Mouse (Mus musculus): ENCODE data around the gene Igdcc4.

The Igdcc4 gene

DNA sequence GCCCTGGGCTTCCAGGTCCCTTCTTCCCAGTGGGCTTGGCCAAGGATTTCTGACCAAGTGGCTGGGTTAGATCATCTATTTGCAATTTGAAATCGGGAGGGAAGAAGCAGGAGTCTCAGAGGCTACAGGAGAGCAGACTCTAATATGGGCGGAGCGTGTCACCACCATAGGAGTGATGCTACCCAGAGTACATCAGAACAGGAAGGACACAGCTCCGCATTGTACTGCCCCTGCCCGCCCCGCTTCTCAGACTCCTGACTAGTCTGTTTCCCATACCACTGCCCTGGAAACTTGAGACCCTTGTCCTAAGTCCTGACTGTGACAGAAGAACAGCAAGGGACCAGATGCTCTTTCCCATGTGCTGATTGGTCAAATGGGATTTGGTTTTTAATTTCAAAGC is 56.3 kb downstream of the Igdcc4 start:
- DNase-seq (ENCODE audit: low spot score) = no peak

DNA sequence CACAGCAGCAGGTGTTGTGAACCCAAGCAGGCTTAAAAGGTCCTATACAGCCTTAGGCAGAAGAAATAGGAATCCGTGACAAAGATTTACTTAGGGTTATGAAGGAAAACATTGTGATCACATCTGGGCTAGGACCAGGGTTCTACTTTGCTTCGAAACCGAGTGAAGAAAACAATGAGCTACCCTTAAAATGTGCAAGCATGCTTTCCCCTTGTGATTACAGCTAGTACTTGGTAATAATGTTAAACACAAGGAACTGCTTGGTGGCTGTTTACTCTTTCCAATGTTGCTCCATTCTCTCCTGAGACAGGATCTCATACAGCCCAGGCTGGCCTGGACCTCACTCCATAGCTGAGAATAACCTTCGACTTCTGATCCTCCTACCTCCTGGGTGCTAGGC is 59.9 kb downstream of the Igdcc4 start:
- DNase-seq (ENCODE audit: low spot score) = no peak

DNA sequence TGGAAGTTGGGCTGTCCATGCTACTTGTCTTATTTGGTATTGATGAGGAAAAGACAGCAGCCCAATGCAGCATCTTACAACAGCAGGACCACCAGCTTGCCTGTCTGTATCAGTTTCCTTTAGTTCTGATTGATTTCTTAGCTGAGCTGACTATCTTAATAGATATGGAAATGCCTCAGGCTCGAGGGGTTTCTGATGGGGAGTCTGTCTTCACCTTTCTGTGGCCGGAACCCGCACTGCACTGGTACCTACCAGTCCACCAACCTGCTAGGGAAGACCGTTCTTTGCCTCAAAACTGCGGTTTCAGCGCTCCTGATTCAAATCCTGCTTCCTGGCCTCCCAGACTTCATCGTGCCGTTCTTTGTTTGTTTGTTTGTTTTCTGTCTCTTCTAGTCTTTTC is 60.6 kb downstream of the Igdcc4 start:
- DNase-seq (ENCODE audit: low spot score) = no peak

DNA sequence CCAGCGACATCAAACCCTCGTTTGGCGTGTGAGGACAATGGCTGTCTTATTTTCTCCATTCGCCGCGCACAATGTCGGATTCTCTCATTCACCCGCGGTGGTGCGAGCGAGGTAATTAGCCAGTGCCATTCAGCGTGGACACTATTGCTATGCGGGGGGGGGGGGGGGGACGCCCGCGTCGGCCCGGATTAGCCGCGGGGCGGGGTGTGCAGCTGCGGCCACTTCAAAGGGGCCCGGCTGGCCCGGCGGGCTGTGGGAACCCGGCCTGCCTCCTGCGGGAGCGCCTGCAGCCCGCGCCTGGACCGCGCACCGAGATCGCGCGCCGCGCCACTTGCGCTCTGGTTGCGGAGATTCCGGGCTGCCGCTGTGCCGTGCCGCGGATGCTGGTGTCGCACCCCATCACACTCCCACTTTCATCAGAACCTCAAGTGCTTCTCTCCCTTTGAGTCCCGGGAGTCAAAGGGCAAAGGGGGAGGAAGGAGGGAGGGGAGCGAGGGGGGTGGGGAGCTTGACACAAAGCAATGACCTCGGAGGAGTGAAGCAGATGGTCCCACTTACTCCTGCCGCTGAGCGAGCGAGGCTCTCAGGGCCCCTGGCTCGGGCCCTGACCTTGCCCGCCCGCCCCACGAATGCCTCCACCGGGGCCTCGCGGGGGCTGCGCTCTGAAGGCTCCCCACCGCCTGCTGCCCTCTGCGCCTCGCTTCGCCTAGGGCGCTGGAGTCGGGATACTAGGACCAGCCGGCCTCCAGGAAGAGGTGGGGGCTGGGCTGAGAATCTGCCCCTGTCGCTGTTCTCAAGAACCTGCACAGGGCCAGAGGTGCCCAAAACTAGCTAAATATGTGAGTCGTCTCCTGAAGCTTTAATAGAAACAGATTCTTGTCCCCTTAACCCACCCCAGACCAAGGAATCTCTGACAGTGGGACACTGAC is 61.7 kb downstream of the Igdcc4 start:
- DNase-seq (ENCODE audit: low spot score) = peak; percentile 74

DNA sequence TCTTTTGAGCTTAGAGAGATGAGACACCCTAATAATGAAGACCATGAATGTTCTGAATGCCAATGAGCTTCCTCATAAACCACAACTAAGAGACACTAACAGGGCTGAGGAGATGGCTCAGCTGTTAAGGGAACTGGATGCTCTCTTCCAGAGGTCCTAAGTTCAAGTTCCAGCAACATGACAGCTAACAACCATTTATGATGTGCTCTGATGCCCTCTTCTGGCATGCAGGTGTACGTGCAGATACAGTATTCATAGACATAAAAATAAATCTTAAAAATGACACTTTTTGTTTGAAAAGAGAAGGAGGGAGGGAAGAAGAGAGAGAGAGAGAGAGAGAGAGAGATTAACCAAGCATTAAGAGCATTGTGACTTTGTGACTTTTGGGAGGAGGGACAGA is 63.6 kb downstream of the Igdcc4 start:
- DNase-seq (ENCODE audit: low spot score) = no peak

DNA sequence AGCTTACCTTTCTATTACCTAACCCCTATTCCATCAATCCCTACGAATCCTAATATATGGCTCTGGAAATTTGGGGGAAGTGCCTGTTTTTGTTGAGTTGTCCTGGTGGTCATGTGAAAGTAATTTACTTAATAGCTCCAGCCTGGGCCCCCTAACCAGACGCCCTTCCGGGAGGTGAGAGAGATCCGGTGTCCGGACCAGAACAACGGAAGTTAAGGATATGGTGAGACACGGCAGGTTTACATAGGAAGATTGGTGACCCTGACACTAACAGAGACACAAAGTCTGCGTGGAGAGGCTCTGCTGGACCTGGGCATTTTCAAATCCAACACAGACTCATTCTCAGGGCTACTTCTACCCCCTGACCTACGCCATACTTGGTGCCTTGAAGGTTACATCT is 65.1 kb downstream of the Igdcc4 start:
- DNase-seq (ENCODE audit: low spot score) = no peak

DNA sequence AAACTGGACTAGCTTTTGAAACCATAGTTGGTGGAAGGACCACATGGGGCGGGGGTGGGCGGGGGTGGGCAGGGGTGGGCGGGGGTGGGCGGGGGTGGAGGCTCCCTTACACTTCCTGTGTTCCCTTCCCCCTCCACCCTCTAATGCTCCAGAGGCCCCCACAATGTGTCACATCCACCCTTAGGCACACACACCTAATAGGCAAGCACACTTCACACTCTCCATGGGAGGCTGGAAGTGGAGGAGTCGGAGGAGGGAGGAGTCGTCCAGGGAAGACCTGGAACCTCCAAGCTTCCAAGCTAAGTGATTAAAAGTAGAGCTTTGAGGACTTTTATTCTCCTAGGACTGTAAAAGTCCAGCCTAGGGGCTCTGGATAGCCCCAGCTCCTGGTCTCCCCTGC is 67.2 kb downstream of the Igdcc4 start:
- DNase-seq (ENCODE audit: low spot score) = no peak

DNA sequence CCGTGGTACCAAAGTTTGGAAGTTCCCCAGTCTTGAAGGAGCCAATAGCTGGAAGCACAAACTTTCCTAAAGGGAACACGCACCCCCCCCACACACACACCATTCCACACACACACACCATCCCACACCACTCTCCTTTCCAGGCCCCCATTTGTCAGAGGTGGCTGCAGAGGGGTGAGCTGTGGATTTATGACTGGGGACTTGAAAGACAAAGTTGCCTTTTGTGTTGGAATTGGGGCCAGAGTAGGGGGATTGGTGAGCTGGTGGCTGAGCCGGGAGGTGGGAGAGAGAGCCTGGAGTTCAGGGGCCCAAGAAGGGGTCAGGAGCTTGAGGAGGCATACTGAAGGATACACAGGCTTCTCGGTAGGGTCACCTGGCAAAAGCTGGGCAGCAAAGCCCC is 67.7 kb downstream of the Igdcc4 start:
- no peak for DNase-seq (ENCODE audit: low spot score)

DNA sequence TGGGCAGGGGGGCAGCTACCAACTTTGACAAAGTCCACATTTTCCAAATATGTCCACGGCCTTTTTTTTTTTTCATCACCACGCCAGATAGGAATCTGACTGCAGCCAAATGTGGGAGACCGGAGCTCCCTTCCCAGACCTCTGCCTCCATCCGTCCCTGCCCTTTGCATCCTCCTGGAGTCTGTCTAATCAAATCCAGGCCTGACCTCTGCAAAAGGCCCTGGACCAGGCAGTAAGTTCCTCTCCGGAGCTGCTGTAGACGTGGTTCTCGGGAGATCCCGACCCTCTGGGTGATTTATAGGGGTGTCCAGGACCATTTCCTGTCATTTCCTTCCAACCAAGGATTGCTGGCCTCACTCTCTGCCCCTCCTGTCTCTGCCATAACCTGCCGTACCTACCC is 71.4 kb downstream of the Igdcc4 start:
- DNase-seq (ENCODE audit: low spot score) = no peak

DNA sequence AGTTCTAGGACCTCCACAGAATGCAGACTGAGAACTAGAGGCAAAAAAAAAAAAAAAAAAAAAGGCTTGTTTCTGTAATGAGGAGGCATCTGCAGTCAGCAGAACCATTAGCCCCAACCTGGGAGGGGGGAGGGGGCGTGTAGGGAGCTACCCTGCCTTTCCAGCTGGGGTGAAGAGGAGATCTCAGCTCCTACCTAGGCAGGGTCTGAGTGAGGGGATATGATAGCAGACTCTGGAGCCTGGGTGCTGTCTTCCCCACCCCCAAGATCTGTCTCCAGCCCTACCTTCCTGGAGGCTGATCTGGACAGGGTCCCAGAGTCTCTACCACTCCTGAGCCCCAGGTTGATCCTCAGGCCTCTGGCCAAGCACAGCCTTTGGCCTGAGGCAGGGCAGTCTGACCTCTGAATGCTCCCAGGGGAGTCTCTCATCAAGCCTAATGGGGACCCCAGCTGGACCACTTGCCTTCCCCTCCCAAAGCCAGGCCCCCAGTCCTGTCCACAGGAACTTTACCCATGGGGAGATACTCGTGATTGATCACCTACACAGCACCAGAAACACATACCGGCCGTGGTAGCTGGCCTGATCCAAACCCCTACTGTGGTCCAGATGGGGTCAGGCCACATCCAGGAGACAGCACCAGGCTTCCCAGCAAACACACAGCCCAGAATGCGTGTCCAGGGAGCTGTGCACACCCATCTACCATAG is 74.1 kb downstream of the Igdcc4 start:
- no peak for DNase-seq (ENCODE audit: low spot score)

DNA sequence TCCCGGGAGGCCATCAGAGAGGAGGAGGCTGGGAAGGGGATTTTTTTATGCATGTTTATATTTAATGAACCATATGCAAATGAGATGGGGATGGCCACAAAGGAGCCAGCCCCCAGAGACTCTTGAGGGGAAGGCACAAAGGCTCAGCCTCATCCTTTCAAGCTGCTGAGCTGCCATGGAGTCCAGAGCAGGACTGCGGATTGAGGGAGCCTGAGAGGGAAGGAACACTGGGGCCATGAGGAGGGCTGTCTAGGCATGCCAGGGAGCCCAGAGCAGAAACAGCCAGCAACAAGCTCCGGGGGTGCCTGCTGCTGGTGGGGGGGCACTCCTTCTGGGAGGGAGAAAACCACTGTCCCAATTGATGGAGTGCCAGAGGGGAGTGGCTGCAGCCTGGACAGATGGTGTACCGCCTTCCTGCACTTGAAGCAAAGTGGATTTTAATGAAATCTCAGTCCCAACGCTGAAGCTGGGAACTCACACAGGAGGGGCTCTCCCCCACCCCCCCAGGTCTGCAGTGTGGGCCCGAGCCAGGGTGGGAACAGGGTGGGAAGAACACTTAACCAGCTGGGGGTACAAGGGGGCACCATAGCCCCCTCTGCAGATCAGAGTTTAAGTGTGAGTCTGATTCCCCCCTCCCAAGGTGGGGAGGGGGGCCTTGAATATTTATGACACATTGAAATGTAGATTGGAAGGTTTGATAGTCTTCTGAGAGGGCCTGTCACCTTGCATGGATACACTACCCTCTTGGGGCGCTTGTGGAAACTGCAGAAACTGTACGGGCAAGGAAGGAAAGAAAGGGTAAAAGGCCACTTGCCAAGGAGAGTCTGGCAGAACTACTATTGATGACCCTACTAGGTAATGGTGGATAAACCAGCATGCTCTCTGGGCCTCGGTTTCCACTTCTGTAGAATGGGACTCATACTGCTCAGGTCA is 74.9 kb downstream of the Igdcc4 start:
- DNase-seq (ENCODE audit: low spot score) = no peak

DNA sequence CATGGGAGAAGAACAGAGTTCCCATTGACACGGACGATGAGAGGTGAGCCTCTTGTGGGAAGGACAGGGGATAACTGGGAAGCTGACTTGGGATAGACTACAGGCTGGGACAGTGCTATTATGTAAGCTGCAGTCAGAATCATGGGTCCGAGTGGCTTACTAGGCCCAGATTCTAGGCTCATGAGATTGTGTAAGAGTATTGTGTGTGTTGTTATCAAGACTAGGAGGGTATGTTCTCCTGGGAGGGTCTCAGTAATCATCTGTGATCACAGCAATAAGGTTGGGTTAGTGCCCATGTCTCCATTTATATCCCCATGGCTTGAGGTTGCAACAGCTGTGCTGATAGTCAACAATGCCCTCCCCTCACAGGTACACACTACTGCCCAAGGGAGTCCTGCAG is 76.2 kb downstream of the Igdcc4 start:
- no peak for DNase-seq (ENCODE audit: low spot score)

DNA sequence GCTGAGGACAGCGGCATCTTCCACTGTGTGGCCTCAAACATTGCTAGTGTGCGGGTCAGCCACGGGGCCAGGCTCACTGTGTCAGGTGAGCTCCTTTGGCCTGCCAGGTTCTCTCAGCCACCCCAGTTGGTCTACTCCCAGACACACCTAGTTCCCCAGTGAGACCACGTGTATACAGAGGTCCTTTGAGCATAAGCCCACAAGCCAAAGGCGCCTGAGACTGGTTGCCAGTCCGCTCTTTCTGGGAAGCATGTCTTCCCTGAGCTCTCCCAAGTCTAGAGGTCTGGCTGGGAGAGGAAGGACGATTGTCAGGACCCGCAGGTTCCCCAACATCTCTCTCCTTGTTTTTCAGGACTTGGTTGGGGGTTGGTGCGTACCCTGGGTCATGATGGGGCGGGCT is 76.6 kb downstream of the Igdcc4 start:
- no peak for DNase-seq (ENCODE audit: low spot score)

DNA sequence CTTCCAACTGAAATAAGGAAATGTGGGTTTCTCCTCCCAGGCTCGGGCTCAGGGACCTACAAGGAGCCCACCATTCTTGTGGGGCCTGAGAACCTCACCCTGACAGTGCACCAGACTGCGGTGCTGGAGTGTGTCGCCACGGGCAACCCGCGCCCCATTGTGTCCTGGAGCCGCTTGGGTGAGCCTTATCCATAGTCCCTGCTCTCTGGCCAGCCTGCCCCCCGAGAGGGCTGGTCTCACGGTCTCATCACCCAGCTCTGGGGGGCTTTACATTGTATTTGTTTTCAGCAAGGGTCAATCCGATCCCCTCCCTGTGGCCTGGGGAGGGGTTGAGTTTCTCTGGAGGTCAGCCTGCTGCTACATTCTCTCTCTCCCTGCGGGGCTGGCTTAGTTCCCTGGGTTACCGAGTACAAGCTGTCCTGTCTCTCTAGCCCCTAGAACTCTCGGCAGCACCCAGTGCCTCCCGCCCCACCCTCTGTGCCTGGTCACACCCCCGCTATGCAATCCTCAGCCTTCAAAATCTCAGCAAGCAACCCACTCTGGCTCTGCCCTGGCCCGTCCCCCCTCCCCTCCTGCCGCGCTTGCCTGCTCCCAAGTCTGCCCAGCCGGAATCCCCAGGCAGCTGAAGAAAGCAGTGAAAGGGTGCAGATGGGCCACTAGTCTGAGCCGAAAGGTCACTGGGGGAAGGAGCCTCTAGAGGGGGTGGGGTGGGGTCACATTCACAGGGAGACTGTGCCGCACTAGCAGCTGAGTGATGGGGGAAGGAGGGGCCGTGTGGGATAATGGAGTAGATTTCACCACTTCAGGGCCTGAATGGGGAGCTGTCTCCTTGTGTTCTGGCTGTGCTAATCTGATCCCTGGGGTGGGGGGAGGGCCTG is 77.3 kb downstream of the Igdcc4 start:
- peak; percentile 72 for DNase-seq (ENCODE audit: low spot score)

DNA sequence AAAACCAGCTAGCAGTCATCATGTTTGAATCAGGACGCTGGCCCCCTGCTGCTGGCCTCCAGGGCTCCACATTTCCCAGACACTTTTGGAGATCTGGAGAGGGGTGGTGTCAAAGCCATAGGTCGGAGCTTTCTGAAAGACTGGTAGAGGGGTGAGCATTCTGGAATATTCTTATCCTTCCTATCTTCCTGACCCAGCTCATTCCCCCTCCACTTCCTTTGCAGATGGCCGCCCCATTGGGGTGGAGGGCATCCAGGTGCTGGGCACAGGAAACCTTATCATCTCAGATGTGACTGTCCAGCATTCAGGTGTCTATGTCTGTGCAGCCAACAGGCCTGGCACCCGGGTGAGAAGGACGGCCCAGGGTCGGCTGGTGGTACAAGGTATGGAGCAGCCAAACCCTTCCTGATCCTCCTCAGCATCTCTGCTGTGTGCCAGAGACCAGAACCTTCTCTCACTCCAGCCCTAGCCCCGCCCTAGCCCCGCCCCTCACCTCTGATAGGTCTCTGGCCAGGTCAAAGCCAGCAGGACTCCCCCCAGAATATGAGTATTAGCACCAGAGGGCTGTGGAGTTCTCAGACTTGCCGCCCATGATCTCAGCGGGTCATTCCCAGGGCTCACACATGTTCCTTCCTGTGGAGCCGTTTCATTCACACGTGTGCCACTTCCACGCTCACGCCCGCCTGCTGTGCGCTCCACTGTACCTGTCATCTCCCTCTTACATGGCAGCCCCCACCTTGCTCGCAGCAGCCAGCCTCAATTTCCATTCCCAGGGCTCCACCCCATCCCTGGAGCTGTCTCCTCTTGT is 78.7 kb downstream of the Igdcc4 start:
- no peak for DNase-seq (ENCODE audit: low spot score)
